Mouse (Mus musculus) MEL (cell line): ENCODE data around the gene Sytl3. TPM values are rescaled to one million over a fixed set of nuclear protein-coding genes. Genes with fewer than 3 reads are reported as not detected.

Source experiments
- DNase-seq: peaks from one replicate; pipeline ENCODE4 v3.0.0; 2011; ENCODE audit warnings: low read depth, low spot score
- H3K27ac ChIP-seq: 2 replicates; pipeline ENCODE4 v1.5.1; 2012; ENCODE audit warnings: low read depth, mild to moderate bottlenecking, control low read depth, low read length, moderate library complexity; ENCODE audit not compliant: control insufficient read depth
- H3K27me3 ChIP-seq, 2 experiments: fragments of 150-350 bp in 1 of 2; sonication (generic) in 1 of 2; 2 replicates each; pipeline ENCODE4 v1.6.1; 2012; ENCODE audit warnings: low read length in 2 of 2, mild to moderate bottlenecking in 2 of 2, improper control_type of control experiment in 1 of 2, moderate library complexity in 1 of 2; ENCODE audit not compliant: insufficient read depth in 2 of 2, control insufficient read depth in 1 of 2
- H3K36me3 ChIP-seq, 2 experiments: 2 replicates each; pipeline ENCODE4 v1.6.1; 2012 to 2014; ENCODE audit warnings: low read length in 2 of 2, improper control_type of control experiment in 1 of 2, inconsistent platforms in 1 of 2, mild to moderate bottlenecking in 1 of 2; ENCODE audit not compliant: insufficient read depth in 2 of 2, control insufficient read depth in 1 of 2
- H3K4me1 ChIP-seq, 2 experiments: fragments of 150-350 bp in 1 of 2; sonication (generic) in 1 of 2; 2 replicates each; pipeline ENCODE4 v1.6.1; 2012; ENCODE audit warnings: low read length in 2 of 2, improper control_type of control experiment in 1 of 2, mild to moderate bottlenecking in 1 of 2; ENCODE audit not compliant: insufficient read depth in 2 of 2, control insufficient read depth in 1 of 2
- H3K4me3 ChIP-seq, 2 experiments: fragments of 150-350 bp in 1 of 2; sonication (generic) in 1 of 2; 2 replicates each; pipeline ENCODE4 v1.5.1; 2012; ENCODE audit warnings: low read depth in 2 of 2, low read length in 2 of 2, mild to moderate bottlenecking in 2 of 2, moderate library complexity in 2 of 2, control low read depth in 1 of 2, improper control_type of control experiment in 1 of 2; ENCODE audit not compliant: control insufficient read depth in 1 of 2, insufficient read depth in 1 of 2
- H3K79me2 ChIP-seq: 2 replicates; pipeline ENCODE4 v1.6.1; 2012; ENCODE audit warnings: mild to moderate bottlenecking, low read length, moderate library complexity; ENCODE audit not compliant: control insufficient read depth, poor library complexity, insufficient read depth
- H3K9ac ChIP-seq: 2 replicates; pipeline ENCODE4 v1.6.1; 2012; ENCODE audit warnings: low read depth, mild to moderate bottlenecking, control low read depth, low read length, moderate library complexity; ENCODE audit not compliant: control insufficient read depth, poor library complexity, severe bottlenecking
- H3K9me3 ChIP-seq: fragments of 150-350 bp; sonication (generic); replicated peaks from 2 replicates; pipeline ENCODE4 v1.6.1; 2012; ENCODE audit warnings: mild to moderate bottlenecking, low read length, improper control_type of control experiment, moderate library complexity; ENCODE audit not compliant: insufficient read depth
- BHLHE40 ChIP-seq: IDR thresholded peaks from 2 replicates; pipeline ENCODE4 v1.6.1; 2012; ENCODE audit warnings: low read depth, mild to moderate bottlenecking, inconsistent platforms, low read length, improper control_type of control experiment, borderline replicate concordance
- CHD1 ChIP-seq: IDR thresholded peaks from 2 replicates; pipeline ENCODE4 v1.6.1; 2012; ENCODE audit warnings: low read depth, mild to moderate bottlenecking, inconsistent platforms, low read length, improper control_type of control experiment
- CHD2 ChIP-seq: IDR thresholded peaks from 2 replicates; pipeline ENCODE4 v1.6.1; 2011; ENCODE audit warnings: low read length, improper control_type of control experiment
- ELF1 ChIP-seq: IDR thresholded peaks from 2 replicates; pipeline ENCODE4 v1.6.1; 2014; ENCODE audit warnings: low read depth, mild to moderate bottlenecking, inconsistent platforms, low read length, improper control_type of control experiment, moderate library complexity
- ETS1 ChIP-seq: IDR thresholded peaks from 2 replicates; pipeline ENCODE4 v1.6.1; 2012; ENCODE audit warnings: low read depth, mild to moderate bottlenecking, inconsistent platforms, low read length, improper control_type of control experiment, moderate library complexity
- GABPA ChIP-seq: IDR thresholded peaks from 2 replicates; pipeline ENCODE4 v1.6.1; 2012; ENCODE audit warnings: low read depth, mild to moderate bottlenecking, inconsistent platforms, low read length, improper control_type of control experiment, moderate library complexity
- GATA1 ChIP-seq: IDR thresholded peaks from 2 replicates; pipeline ENCODE4 v1.6.1; 2011; ENCODE audit warnings: low read depth, low read length, improper control_type of control experiment
- HCFC1 ChIP-seq: IDR thresholded peaks from 2 replicates; pipeline ENCODE4 v1.6.1; 2012; ENCODE audit warnings: low read depth, mild to moderate bottlenecking, inconsistent platforms, low read length, improper control_type of control experiment, moderate library complexity
- JUND ChIP-seq: IDR thresholded peaks from 2 replicates; pipeline ENCODE4 v1.6.1; 2011; ENCODE audit warnings: low read depth, mild to moderate bottlenecking, improper control_type of control experiment, low read length
- MAFK ChIP-seq: IDR thresholded peaks from 2 replicates; pipeline ENCODE4 v1.6.1; 2011; ENCODE audit warnings: low read depth, mild to moderate bottlenecking, low read length, improper control_type of control experiment, borderline replicate concordance
- MAZ ChIP-seq: IDR thresholded peaks from 2 replicates; pipeline ENCODE4 v1.6.1; 2012; ENCODE audit warnings: low read depth, mild to moderate bottlenecking, inconsistent platforms, low read length, improper control_type of control experiment
- MXI1 ChIP-seq: IDR thresholded peaks from 2 replicates; pipeline ENCODE4 v1.6.1; 2011; ENCODE audit warnings: mild to moderate bottlenecking, low read depth, low read length, improper control_type of control experiment
- NELFE ChIP-seq: IDR thresholded peaks from 2 replicates; pipeline ENCODE4 v1.6.1; 2011; ENCODE audit warnings: low read depth, low read length, improper control_type of control experiment
- NRF1 ChIP-seq: IDR thresholded peaks from 2 replicates; pipeline ENCODE4 v1.6.1; 2014; ENCODE audit warnings: low read depth, mild to moderate bottlenecking, inconsistent platforms, low read length, improper control_type of control experiment, moderate library complexity; ENCODE audit not compliant: poor library complexity, insufficient read depth, severe bottlenecking
- POLR2AphosphoS2 ChIP-seq: IDR thresholded peaks from 2 replicates; pipeline ENCODE4 v1.6.1; 2011; ENCODE audit warnings: low read length, improper control_type of control experiment
- SIN3A ChIP-seq: IDR thresholded peaks from 2 replicates; pipeline ENCODE4 v1.6.1; 2012; ENCODE audit warnings: low read length, improper control_type of control experiment, inconsistent platforms
- SMC3 ChIP-seq: IDR thresholded peaks from 2 replicates; pipeline ENCODE4 v1.6.1; 2011; ENCODE audit warnings: low read depth, low read length, improper control_type of control experiment
- TAL1 ChIP-seq: IDR thresholded peaks from 2 replicates; pipeline ENCODE4 v1.6.1; 2012; ENCODE audit warnings: mild to moderate bottlenecking, inconsistent platforms, low read length, moderate library complexity, mixed read lengths
- TBP ChIP-seq: IDR thresholded peaks from 2 replicates; pipeline ENCODE4 v1.8.0; 2011; ENCODE audit warnings: low read depth, low read length, improper control_type of control experiment
- TCF12 ChIP-seq: IDR thresholded peaks from 2 replicates; pipeline ENCODE4 v1.6.1; 2014; ENCODE audit warnings: low read depth, mild to moderate bottlenecking, inconsistent platforms, low read length, improper control_type of control experiment, moderate library complexity
- ZMIZ1 ChIP-seq: IDR thresholded peaks from 2 replicates; pipeline ENCODE4 v1.6.1; 2012; ENCODE audit warnings: low read depth, mild to moderate bottlenecking, inconsistent platforms, low read length, improper control_type of control experiment, moderate library complexity
- ZNF384 ChIP-seq: IDR thresholded peaks from 2 replicates; pipeline ENCODE4 v1.6.1; 2012; ENCODE audit warnings: low read depth, mild to moderate bottlenecking, inconsistent platforms, low read length, improper control_type of control experiment
- polyA plus RNA-seq, 2 experiments: library from polyadenylated mRNA; stranded (reverse) in 1 of 2; unstranded in 1 of 2; fragments of >175 nt in 1 of 2; fragments of >200 nt in 1 of 2; gene quantifications; 2 replicates each; pipeline versions ENCODE4 v1.2.1 to v1.2.4; 2012; ENCODE audit warnings: low replicate concordance in 2 of 2, low read depth in 1 of 2; ENCODE audit not compliant: insufficient read length in 2 of 2, insufficient read depth in 1 of 2, missing spikeins in 1 of 2
- total RNA-seq: library from RNA; depleted of rRNA; stranded (reverse); fragments of 300-350 nt; gene quantifications from 2 replicates; pipeline ENCODE4 v1.2.3, GENCODE M21; 2012

The Sytl3 gene
- total and polyA plus RNA-seq, 3 experiments, result not detected

- TF ChIP-seq TCF12, result no peak
- no peak for TF ChIP-seq CHD2
- no peak for TF ChIP-seq BHLHE40
- no peak for TF ChIP-seq CHD1
- TF ChIP-seq SMC3, result no peak
- TF ChIP-seq, all 39 proteins: peak for 0
- Histone ChIP-seq H3K36me3 (peaks cover 3 to 5% of the 10 kb centered on the region in 2 experiments), H3K4me1 (peaks cover 0 to 6% of the 10 kb centered on the region in 2 experiments; a peak in 3 of 4 replicates), H3K27ac (no peak overlapping the region), H3K79me2 (no peaks in the 10 kb centered on the region), H3K4me3 (no peak overlapping the region), H3K9ac (no peak overlapping the region), H3K27me3 (no peaks in the 10 kb centered on the region), H3K9me3 (no peaks in the 10 kb centered on the region)
- DNase-seq, result no peak
These were observed 88.6 kb downstream of the Sytl3 start for GRCm38 (mm10) chr17:6747478-6747877.

GRCm38 (mm10) chr17:6748779-6749464 is 90.0 kb downstream of the Sytl3 start:
- TF ChIP-seq POLR2AphosphoS2, result no peak
- no peak for TF ChIP-seq ZMIZ1
- TF ChIP-seq NELFE, result no peak
- no peak for TF ChIP-seq MAZ
- TF ChIP-seq JUND, result no peak
- no peak for TF ChIP-seq ZNF384
- no peak for TF ChIP-seq SIN3A
- no peak for TF ChIP-seq CHD1
- no peak for TF ChIP-seq NRF1
- TF ChIP-seq TAL1, result no peak
- no peak for TF ChIP-seq GATA1
- TF ChIP-seq MXI1, result no peak
- TF ChIP-seq ELF1, result no peak
- TF ChIP-seq MAFK, result no peak
- TF ChIP-seq HCFC1, result no peak
- no peak for TF ChIP-seq SMC3
- TF ChIP-seq GABPA, result no peak
- TF ChIP-seq ETS1, result no peak
- TF ChIP-seq TBP, result no peak
- Histone ChIP-seq H3K79me2 (no peaks in the 10 kb centered on the region), H3K36me3 (peaks cover 0 to 5% of the 10 kb centered on the region in 2 experiments; a peak in 3 of 4 replicates), H3K9ac (no peak overlapping the region), H3K27me3 (no peaks in the 10 kb centered on the region), H3K27ac (no peak overlapping the region), H3K9me3 (no peaks in the 10 kb centered on the region), H3K4me3 (no peak overlapping the region), H3K4me1 (no peaks in the 10 kb centered on the region)
- no peak for DNase-seq
